Mouse (Mus musculus): ENCODE data around the gene Ccdc106.
A peak's percentile ranks its signal among the peaks of the same experiment; 100 is the strongest.
"Not testable (repeated sequence)": the region's sequence is repeated elsewhere in the genome, so short reads cannot be mapped to it uniquely, and the experiment has no call there.

The Ccdc106 gene

DNA sequence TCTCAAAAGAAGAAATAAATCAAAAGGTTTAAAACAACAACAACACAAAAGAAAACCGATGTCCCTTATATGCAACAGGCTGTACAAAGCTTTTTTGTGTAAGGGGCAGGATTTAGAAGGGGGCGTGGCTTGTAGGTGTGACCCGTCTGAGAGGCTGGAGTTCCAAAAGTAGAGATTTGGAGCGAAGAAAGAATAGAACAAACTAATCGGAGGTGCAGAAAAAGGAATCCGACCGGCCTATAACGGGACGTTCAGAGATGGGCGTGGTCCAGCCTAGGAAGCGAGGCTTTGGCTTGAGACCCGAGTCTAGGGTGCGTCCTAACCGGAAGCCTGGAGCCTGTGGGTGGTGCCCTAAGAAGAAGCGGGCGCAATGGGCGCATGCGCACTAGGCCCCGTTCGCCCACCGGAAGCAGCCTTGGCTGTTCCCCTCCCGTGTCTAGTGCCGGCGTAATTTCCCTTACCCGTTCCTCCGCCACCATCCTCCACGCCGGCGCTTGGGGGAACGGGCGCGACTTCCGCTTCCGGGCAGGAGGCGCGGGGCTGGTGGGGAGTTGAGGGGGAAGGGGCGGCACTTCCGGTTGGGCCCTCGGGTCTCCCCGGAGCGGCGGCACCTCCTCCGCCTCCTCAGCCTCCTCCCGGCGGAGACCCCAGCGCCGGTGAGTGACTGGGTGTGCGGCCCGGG lies at the start of gene Ccdc106, which contains the start of gene Zfp865:
Gene Ccdc106 (plus strand): TSS at position 554 of the 682 bp plus-strand sequence.
Gene Zfp865 (plus strand): TSS at position 377 of the 682 bp plus-strand sequence.
- peak; percentile 97 to 98 for DNase-seq

- DNase-seq: no peak
These were observed 49.3 kb upstream of the Ccdc106 start, which contains the start of gene Sbk3 for GRCm38 (mm10) chr7:4971068-4971467. TSS of gene Sbk3 (minus strand) at chr7:4971168.

GRCm38 (mm10) chr7:4971710-4972109 lies 48.6 kb upstream of the Ccdc106 start:
- DNase-seq: no peak

DNA sequence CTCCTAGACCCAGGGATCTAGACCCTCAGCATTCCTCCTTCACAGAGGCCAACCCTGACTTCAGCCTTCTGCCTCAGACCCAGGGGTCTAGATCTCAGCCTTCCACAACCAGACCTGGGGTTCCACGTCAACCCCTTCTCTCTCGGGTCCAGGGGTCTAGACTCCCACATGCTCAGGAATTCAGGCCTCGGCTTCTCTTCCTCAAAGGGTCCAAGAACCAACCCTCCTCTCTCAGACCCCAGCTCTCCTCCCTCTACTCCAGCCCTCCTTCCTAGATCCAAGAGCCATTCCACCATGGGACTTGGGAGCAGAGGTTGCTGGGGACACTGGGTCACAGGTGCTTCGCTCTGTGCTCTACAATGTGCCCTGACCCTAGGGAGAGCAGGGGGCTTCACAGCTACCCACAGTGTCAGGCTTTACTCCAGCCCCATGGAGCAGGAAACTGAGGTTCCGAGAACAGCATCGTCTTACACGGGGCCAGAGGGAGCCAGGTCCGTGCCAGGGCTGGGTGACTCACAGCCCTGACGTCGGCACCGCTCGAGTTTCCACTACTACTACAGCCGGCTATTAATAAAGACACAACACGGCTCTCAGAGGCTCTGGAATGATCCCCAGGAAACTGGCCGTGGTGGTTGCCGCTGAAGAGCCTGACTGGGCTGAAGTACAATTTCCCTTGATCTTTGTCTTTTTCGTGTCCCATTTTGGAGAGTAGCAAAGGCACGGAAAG lies 47.9 kb upstream of the Ccdc106 start:
- no peak for DNase-seq

DNA sequence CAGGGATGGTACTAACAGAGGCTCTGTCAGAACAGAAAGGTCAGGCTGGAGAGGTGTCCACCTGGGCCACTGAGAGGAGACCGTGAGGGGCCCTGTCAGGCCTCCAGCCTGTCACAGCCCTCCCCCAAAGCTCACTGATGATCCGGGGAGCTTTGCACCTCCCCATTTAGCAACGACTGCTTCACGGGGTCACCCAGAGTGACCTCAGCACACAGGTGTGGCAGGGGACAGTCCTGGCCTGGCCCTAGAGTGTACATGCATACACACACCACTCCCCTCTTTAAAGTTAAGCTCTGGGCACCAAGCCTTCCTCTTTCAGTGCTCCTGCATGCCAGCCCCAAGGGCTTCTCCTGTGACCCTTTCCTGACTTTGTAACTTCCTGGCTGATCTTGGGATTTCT lies 44.9 kb upstream of the Ccdc106 start:
- no peak for DNase-seq

- DNase-seq: no peak
These were observed 43.5 kb upstream of the Ccdc106 start for GRCm38 (mm10) chr7:4976832-4977231.

- DNase-seq: no peak
These were observed 32.1 kb upstream of the Ccdc106 start for GRCm38 (mm10) chr7:4988250-4988649.

- DNase-seq: peak; percentile 25 to 33
These were observed 26.9 kb upstream of the Ccdc106 start for GRCm38 (mm10) chr7:4993347-4993998.

GRCm38 (mm10) chr7:4993999-4994788 lies 26.2 kb upstream of the Ccdc106 start:
- peak; percentile 47 to 55 for DNase-seq

- DNase-seq: no peak
These were observed 24.9 kb upstream of the Ccdc106 start for GRCm38 (mm10) chr7:4995268-4996002.

GRCm38 (mm10) chr7:4996003-4996895 lies 24.1 kb upstream of the Ccdc106 start, which contains the start of gene Zfp579:
TSS of gene Zfp579 (minus strand) at chr7:4996158.
- peak; percentile 95 for DNase-seq

DNA sequence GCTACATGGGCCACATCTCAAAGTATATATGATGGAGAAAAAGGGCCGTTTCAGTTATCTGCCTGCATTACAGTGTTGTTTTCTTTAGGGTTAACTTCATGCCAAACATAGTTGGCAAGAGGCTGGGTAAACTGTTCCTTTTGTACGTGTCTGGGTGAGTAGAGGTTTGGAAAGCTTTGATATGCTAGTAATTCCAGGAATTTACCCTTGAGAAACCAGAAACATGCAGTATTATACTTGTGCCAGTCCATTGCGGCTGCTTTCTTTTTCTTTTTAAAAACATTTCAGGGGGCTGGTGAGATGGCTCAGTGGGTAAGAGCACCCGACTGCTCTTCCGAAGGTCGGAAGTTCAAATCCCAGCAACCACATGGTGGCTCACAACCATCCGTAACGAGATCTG lies 23.4 kb upstream of the Ccdc106 start:
- DNase-seq: no peak

- no peak for DNase-seq
These were observed 20.5 kb upstream of the Ccdc106 start for GRCm38 (mm10) chr7:4999876-5000275.

DNA sequence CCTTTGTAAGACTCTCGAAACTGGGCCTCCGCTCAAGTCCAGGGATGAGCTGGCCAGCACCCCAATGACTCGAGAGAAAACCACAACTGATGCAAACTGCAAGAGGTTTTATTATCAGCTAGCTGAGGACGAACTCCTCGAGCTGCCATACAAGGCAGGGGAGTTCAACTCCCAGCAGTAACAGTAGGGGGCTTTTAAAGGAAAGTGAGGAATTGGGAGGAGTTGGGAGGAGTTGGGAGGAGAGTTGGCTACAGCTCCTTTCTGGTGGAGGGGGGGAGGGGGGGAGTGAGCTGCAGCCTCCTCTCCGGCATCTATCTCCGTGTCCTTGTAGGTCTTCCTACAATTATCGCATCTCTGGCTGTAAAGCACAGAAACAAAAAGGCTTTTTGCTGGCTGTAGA lies 17.5 kb upstream of the Ccdc106 start:
- DNase-seq: not testable (repeated sequence)

DNA sequence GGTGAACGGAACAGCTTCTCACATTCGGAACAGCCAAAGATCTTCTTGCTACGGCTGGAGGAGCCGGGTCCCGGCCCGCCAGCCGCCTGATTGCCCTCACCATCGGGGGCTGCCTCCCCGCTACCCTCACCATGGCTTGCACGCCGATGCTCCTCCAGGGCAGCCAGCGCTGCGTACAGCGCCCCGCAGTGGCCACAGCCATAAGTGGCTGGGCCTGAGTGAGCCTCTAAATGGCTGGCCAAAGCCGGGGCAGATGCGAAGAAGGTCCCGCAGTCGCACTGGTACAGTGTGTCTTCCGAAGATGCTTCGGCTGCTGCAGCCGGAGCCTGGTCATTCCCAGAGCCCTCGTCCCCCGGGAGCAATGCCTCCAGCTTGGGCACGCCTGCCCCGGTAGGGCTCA lies 12.1 kb upstream of the Ccdc106 start:
- DNase-seq: no peak

GRCm38 (mm10) chr7:5012681-5013513 lies 7.5 kb upstream of the Ccdc106 start:
- no peak for DNase-seq

DNA sequence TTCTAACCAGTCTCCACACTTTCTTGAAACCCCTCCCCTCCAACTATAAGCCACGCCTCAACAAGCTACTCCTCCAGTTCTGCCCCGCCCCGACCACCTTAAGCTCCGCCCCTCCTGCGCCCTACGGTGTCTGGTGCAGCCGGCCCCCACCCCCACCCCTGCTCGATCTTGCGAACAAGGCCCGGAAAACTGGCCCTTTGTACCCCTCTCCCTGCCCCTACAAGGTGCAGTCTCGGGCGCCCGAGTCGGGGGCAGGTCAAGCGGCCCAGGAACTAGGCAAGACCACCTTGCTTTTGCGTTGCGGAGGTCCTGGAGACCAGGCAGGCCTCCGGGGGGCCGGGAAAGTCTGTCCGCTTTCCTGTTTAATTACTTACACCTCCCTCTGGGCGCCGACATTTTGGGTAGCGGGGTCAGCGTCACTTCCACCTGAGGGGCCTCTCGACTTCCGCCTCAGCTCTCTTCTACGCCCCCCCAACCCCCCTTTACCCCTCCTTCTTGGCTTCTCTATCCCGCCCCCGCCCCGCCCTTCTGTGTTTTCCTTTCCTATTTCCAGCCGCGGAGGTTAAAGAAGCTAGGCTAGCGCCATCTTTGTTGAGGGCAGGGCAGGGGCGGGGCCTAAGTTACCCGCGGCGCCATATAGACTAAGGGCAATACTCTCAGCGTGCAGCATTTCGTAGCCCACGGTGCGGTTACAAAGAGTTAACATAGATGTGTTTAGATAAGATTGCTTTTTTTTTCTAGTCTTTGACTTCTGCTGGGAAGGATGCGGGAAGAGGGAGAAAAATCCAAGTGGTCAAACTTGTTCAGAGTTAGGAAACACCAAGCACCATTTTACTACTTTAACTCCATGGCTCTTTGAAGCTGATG lies 5.9 kb upstream of the Ccdc106 start, which contains the start of the genes Zfp524 and Fiz1:
Gene Zfp524 (plus strand): TSS at position 165 of the 867 bp plus-strand sequence.
Gene Fiz1 (minus strand): TSS at position 447 of the 867 bp plus-strand sequence.
- peak; percentile 95 to 96 for DNase-seq

GRCm38 (mm10) chr7:5015118-5016001 lies 5.0 kb upstream of the Ccdc106 start, which contains the start of gene Gm44973:
TSS of gene Gm44973 (plus strand) at chr7:5015496.
- peak; percentile 88 to 90 for DNase-seq

All from cerebellum, adult 18-20 months (tissue).